Mouse (Mus musculus) MEL-GATA-1-ER (cell line): ENCODE results near the gene Mta1.

ENCODE experiments used
- DNase-seq: peaks from one replicate; pipeline ENCODE4 v3.0.0-alpha.2; 2012; ENCODE audit warnings: low read depth; ENCODE audit errors: extremely low read depth

Mta1 gene

GRCm38 (mm10) chr12:113148381-113149035 lies 50.4 kb downstream of the Mta1 start:
- no peak for DNase-seq

GRCm38 (mm10) chr12:113149341-113149740 lies 51.3 kb downstream of the Mta1 start:
- DNase-seq: no peak

GRCm38 (mm10) chr12:113149896-113150295 lies 51.8 kb downstream of the Mta1 start:
- no peak for DNase-seq

GRCm38 (mm10) chr12:113150591-113150990 lies 52.5 kb downstream of the Mta1 start:
- no peak for DNase-seq

DNA sequence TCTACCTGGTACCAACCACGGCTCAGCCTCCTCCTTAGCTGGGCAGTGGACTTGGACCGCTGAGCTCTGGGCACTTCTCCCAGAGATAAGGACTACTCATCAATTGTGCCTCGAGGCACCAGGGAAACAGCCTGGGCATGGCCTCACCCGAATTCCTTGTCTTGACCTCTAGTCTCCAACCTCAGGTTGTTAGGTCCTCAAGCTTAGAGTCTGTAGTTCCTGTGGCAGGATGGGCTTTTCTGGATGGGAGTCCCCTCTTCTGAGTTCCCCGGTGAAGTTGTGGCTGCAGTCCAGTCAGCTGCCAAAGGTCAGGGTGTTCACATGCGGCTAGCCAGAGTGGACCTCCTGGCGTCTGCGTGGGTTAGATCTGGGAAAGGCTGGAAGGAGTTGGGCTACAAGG lies 53.0 kb downstream of the Mta1 start:
- DNase-seq: no peak

DNA sequence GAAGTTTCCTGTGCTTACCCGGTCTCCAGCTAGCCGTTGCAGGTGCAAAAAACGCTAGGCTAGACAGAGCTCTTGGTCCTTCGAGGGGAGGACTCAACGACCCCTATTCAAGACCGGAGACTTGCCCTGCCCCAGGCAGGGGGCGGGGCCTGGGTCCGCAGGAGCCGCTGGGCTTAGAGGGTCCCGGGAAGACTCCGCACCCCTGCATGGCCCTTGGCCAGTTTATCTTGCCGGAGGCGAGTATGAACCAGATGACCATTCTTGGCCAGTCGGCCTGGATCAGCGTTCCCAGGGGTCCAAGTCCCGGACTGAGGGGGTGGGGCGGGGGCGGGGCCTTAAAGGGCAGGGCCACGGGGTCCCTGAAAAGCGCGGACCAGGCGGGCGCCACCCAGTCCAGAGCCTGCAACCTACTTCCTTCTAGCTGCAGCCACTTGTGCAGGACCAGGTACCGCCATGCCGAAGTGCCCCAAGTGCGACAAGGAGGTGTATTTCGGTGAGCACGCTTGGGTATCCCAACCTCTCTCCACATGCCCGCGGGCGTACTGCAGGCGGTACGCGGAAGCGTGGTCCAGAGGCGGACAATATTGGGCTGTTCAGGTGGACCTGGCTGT lies 53.7 kb downstream of the Mta1 start:
- peak; percentile 85 for DNase-seq

DNA sequence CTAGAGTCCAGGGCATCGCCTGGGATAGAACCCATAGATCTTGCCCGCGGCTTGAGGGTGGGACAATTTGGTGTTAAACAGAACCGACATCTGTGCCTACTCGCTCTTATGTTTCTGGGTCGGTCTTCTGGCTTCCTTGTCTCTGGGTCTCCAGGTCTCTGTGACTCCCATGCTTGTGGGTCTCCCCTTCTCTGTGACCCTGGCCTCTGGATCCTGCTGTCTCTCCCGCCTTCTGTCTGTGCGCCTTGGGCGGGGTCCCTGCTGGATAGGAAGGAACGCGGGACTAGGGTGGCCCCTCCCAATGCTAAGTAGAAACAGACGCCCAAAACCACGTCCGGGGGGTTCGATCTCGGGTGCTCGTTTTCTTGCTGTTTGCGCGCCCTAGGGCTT lies 54.2 kb downstream of the Mta1 start:
- peak; percentile 93 for DNase-seq

DNA sequence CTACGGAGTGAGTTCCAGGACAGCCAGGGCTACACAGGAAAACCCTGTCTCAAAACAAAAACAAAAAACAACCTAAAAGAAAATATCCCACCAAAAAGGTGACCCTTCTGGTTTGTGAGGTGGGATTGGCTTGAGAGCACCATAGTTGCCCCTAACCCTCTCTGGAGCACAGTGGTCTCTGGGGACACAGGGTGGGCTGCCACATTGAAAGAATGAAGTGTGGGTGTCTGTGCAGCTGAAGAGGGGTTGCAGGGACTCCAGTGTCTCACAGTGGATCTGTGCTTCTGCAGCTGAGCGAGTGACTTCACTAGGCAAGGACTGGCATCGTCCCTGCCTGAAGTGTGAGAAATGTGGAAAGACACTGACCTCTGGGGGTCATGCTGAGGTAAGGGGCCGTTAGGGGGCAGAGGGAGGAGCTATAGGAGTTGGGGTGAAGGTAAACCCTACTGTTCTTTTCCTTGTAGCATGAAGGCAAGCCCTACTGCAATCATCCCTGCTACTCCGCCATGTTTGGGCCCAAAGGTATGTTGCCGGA lies 55.0 kb downstream of the Mta1 start:
- no peak for DNase-seq

DNA sequence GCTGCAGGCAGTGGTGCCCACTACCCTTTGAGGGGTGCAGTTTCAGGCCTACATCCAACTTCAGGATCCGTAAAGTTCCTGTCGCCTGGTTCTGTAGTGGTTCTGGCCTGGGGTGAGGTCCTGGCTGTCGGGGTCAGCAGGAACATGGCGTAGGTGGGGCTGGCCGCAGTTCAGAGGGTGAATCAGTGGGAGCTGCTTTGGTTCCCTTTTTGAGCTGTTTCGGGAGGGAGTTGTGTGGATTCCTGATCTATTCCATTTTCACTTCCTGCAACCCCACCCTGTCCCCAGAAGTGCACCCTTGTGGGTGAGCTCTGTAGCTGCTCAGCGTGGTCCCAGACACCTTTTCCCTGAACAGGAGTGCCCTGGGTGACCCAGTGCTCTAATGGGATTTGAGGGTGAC lies 55.9 kb downstream of the Mta1 start:
- DNase-seq: no peak

GRCm38 (mm10) chr12:113154747-113155075 lies 56.6 kb downstream of the Mta1 start:
- no peak for DNase-seq

DNA sequence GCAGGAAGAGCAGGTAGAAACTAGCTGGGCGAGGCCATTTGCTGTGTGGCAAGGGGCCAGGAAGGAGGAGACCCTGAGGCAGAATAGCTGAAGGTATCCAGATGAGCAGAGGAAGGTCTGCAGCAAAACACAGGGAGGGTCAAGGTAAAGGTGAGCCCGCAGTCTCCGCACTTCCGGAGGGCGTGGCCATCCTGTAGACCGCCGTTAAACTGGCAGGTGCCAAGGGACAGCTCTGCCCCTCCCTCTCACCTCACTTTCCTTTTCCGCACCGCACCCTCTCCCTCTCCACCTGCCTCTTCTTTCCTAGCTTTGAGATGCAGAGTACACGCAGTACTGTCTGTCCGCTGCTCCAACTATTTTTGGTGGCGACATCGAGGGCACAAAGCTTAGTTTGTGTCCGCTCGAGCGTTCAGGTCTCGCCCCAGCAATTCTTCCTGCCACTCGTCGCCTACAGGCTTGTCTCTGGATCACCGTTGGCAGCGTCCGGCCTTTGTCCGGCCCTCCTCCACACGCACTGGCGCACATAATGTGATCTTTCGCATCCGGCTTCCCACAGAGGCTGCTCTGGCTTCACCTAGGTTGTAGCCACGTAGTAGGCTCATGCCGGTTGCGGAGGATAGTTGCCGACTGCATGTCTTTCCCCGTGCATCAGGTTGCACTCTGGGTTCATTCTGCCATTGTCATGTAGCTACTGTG lies 57.1 kb downstream of the Mta1 start:
- DNase-seq: no peak

- DNase-seq: peak; percentile 100
Observed at GRCm38 (mm10) chr12:113155887-113156539, 57.9 kb downstream of the Mta1 start, which contains the start of gene Tedc1. Gene Tedc1 (plus strand): TSS chr12:113156421.

DNA sequence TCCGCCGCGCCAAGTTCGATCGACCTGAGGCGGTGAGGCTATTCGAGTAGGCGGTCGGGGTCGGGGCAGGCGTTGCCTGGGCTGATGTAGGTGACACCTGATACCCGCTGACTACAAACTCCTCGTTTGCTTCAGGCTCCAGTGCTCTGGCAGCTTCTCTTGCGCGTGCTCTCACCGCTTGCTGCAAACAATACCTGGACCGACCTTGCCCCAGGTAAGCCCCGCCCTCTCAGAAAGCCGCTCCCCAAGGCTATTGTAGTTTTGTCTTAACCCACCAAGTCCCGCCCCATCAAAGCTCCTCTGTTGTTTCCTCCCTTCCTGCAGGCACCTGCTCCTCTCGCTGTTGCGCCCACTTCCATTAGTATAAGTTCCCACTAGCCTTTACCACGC lies 58.5 kb downstream of the Mta1 start:
- DNase-seq: peak; percentile 64

GRCm38 (mm10) chr12:113157002-113157401 lies 58.9 kb downstream of the Mta1 start:
- DNase-seq: no peak

DNA sequence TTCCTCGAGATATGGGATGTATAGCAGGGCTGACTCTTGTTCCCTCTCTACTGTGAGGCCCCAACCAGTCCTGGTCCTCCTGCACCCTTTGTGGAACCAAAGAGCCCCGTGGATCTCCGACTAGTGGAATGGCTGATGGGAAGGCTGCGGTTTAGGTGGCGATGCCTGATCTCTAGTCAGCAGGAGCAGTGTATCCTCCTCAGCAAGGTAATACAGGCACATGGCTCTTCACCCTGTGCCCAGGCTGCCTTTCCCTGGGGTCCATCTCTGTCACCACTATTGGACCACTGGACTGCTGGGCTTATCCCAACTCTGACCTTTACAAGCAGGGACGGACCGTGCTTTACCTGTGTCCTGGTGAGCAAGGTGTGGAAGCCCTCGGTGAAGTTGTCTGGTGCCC lies 59.4 kb downstream of the Mta1 start:
- DNase-seq: no peak

DNA sequence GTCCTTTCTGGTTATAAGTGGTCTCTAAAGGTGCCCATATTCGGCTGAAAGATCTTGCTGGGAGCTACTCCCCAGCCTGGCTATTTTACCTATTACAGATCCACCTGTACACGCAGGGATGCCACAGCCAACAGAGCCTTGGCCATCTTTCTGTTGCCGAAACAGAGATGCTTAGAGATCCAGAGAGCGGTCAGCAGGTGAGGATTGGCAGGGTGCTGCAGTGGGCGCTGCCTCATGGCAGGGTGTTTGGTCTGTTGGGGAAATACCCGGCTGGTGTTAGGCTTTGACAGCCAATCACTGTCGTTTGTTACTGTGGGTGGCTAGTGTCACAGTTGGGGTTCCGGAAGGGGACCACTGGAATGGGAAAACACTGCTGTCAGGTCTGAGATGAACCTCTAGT lies 59.9 kb downstream of the Mta1 start:
- no peak for DNase-seq

GRCm38 (mm10) chr12:113163561-113164006 lies 65.5 kb downstream of the Mta1 start:
- DNase-seq: no peak

DNA sequence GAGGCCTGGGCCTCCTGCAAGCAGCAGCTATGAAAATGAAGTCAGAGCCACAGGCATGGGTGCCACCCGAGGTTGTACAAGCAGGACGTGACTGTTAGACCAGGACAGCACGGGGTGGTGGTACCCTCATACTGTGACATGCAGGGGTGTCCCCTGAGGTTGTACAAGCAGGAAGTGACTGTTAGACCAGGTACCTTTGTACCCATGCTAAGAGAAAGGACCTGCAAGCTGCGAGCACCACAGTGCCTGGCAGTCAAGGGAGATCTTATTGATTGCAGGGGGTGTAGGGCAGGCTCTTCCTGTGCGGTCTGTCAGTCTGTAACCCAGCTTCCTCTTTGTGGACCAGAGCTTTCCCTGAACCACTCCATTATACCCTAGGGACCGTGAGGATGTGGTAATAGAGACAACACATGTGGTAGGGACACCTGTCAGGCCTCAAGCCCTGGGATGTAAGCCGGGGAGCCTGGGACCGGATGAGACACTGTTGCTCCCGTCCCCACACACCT lies 70.0 kb downstream of the Mta1 start:
- DNase-seq: peak; percentile 55

DNA sequence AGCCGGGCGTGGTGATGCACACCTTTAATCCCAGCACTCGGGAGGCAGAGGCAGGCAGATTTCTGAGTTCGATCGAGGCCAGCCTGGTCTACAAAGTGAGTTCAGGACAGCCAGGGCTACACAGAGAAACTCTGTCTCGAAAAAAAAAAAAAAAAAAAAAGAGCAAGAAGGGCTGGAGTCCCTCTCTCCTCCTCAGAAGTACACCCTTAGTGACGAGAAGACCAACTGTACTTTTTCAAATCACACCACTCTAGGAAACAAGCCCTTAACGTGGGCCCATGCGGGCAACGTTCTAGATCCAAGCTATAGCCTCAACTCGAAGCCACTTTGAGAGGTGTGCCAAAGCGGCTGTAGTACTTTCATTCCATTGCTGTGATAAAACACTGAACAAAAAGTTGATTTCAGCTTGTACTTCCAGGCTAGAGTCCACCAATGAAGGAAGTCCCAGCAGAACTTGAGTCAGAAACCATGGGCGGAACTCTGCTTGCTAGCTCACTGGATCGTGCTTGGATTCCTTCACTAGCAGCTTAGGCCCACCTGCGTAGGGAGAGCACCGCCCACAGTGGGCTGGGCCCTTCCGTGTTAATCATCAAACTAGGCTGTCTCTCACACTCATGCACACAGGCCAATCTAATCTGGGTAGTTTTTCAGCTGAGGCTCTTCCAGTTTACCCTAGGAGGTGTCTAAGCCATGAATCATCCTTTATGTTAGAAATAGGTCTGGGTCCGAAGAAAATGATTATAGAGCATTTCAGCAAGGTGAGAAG lies 79.1 kb downstream of the Mta1 start:
- no peak for DNase-seq

DNA sequence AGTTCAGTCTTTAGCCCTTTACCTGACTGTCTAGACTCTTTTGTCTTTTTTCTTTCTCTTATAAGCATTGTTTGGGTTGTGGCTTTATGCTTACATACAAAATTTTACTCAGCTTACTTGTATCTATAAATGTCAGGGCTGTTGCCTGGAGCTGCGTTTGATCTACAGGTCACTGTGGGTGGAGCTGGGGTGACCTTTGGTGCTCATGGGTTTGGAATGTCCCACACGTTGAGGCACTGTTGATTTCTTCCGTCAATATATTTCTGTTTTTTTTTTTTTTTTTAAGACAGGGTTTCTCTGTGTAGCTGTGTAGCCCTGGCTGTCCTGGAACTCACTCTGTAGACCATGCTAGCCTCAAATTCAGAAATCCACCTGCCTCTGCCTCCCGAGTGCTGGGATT lies 82.9 kb downstream of the Mta1 start:
- no peak for DNase-seq

- no peak for DNase-seq
Observed at GRCm38 (mm10) chr12:113184945-113185344, 86.9 kb downstream of the Mta1 start.
